Mouse (Mus musculus) ES-E14 (cell line): ENCODE results near the gene Cntn5. TPM values are rescaled to one million over a fixed set of nuclear protein-coding genes. Genes with fewer than 3 reads are reported as not detected.

Experiments used
- DNase-seq: peaks from one replicate; pipeline ENCODE4 v3.0.0-alpha.2; 2013; ENCODE audit warnings: low read depth, low spot score
- H3K27ac ChIP-seq: 2 replicates; pipeline ENCODE4 v1.5.1; 2012; ENCODE audit warnings: low read depth, mild to moderate bottlenecking, low read length, moderate library complexity, mixed read lengths; ENCODE audit not compliant: poor library complexity, insufficient read depth, severe bottlenecking
- H3K36me3 ChIP-seq: 2 replicates; pipeline ENCODE4 v1.6.1; 2012; ENCODE audit warnings: mild to moderate bottlenecking, low read length, moderate library complexity, mixed read lengths; ENCODE audit not compliant: control insufficient read depth, poor library complexity, insufficient read depth, severe bottlenecking
- H3K4me1 ChIP-seq, 2 experiments: fragments of 150-350 bp in 1 of 2; sonication (generic) in 1 of 2; 2 replicates each; pipeline ENCODE4 v1.6.1; 2012; ENCODE audit warnings: low read length in 2 of 2, mild to moderate bottlenecking in 1 of 2, mixed read lengths in 1 of 2; ENCODE audit not compliant: control insufficient read depth in 2 of 2, insufficient read depth in 2 of 2, poor library complexity in 1 of 2
- H3K4me3 ChIP-seq, 2 experiments: fragments of 150-350 bp in 1 of 2; sonication (generic) in 1 of 2; 2 replicates each; pipeline ENCODE4 v1.5.1; 2012; ENCODE audit warnings: low read length in 2 of 2, low read depth in 1 of 2, mild to moderate bottlenecking in 1 of 2, mixed read lengths in 1 of 2; ENCODE audit not compliant: insufficient read depth in 1 of 2, poor library complexity in 1 of 2, severe bottlenecking in 1 of 2
- H3K9ac ChIP-seq: 2 replicates; pipeline ENCODE4 v1.6.1; 2012; ENCODE audit warnings: low read depth, mild to moderate bottlenecking, low read length, mixed read lengths; ENCODE audit not compliant: poor library complexity, insufficient read depth, severe bottlenecking
- H3K9me3 ChIP-seq: fragments of 150-350 bp; sonication (generic); 2 replicates; pipeline ENCODE4 v1.6.1; 2012; ENCODE audit warnings: low read depth, mild to moderate bottlenecking, low read length; ENCODE audit not compliant: control insufficient read depth, insufficient read depth
- CHD2 ChIP-seq: IDR thresholded peaks from 2 replicates; pipeline ENCODE4 v1.6.1; 2014; ENCODE audit warnings: mild to moderate bottlenecking, low read depth, low read length, inconsistent platforms
- HCFC1 ChIP-seq: IDR thresholded peaks from 2 replicates; pipeline ENCODE4 v1.6.1; 2012; ENCODE audit warnings: low read length, inconsistent platforms, borderline replicate concordance; ENCODE audit not compliant: insufficient read depth
- MAFK ChIP-seq: IDR thresholded peaks from 2 replicates; pipeline ENCODE4 v1.6.1; 2014; ENCODE audit warnings: mild to moderate bottlenecking, low read depth, low read length, inconsistent platforms; ENCODE audit not compliant: insufficient read depth
- ZC3H11A ChIP-seq: IDR thresholded peaks from 2 replicates; pipeline ENCODE4 v1.6.1; 2012; ENCODE audit warnings: low read depth, mild to moderate bottlenecking, inconsistent platforms, low read length, borderline replicate concordance
- ZNF384 ChIP-seq: IDR thresholded peaks from 2 replicates; pipeline ENCODE4 v1.6.1; 2012; ENCODE audit warnings: low read depth, low read length, inconsistent platforms
- in situ Hi-C, 2 experiments: fragments of 600-800 bp; cut with MboI; formaldehyde crosslinking; loops; one replicate each; pipeline ENCODE4 v1.15.1; 2025; ENCODE audit warnings: low sequenced_read_pairs in 2 of 2, inconsistent platforms in 1 of 2; ENCODE audit not compliant: unreplicated experiment in 2 of 2
- total RNA-seq: library from RNA; depleted of rRNA; stranded (reverse); fragments of 300-350 nt; gene quantifications from 2 replicates; pipeline ENCODE4 v1.2.3, GENCODE M21; 2012; rRNA removed

The Cntn5 gene
- total RNA-seq = not detected in 2 replicates

DNA sequence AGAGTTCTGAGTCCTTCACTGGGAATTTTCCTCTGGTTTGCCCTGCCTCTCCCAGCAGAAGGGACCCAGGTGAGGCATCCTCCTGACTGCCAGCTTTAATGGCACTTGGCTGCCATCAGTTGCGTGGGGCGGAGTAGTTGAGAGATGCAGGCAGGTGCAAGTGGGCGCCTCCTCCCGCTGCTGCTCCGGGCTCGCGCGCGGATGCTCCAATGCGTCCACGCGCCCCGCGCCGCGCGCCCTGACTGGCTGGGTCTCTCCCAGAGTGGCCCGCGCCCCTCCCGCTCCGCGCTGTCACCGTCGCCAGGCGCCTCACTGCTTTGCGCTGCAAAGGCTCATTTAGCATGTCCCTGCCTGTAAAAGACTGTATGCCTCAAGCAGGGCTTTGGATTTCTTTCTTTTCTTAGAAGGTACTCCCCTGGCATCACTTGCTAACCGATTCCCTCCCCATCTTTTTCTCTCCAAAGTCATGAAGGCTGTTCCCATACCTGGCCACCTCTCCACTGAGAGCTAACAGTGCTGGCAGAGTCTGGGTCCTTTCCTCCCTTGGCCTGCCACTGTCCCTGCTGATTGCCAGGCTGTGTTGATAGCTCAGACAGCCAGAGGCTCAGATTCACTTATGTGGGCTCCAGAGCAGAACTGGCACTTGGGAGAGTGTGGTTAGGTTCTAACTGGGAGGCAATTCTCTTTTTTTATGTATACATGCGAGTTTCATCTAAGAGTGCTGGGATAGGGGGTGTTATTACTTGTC, at the start of gene Cntn5:
Gene Cntn5, minus strand, starts transcription at position 160 of the 748 bp plus-strand sequence.
- H3K4me1 ChIP-seq = no peaks in the 10 kb centered on the region
- DNase-seq = no peak
- no peaks in the 10 kb centered on the region for H3K9me3 ChIP-seq
- H3K27ac ChIP-seq = no peak within 1 kb of the TSS
- TF ChIP-seq ZNF384 (no peak), ZC3H11A (no peak), CHD2 (no peak), MAFK (no peak), HCFC1 (no peak)
- peak within 1 kb of the TSS; percentile 65 to 74 for H3K4me3 ChIP-seq
- H3K9ac ChIP-seq = peak within 1 kb of the TSS; percentile 55
- no peaks in the 10 kb centered on the region for H3K36me3 ChIP-seq
- in situ Hi-C loops = no loop called here

DNA sequence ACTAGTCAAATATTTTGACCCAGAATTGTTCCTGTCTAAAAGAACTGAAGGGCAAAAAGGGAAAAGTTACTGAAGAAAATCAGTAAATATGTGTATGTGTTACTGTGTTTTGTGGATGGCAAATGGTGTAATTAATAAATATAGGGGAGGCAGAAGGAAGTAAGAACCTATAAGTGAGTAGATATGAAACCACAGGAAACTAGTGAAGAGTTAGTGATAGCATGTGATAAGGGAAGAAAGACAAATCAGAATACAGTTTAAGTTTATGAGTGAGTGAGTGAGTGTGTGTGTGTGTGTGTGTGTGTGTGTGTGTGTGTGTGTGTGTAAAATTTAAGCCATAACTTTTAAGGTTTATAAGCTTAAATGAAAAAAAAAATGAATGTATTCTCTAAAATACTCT, 45.9 kb upstream of the Cntn5 start:
- in situ Hi-C loops = no loop called here
- DNase-seq = no peak
- Histone ChIP-seq H3K4me3 (no peak overlapping the region), H3K4me1 (no peaks in the 10 kb centered on the region), H3K9me3 (no peaks in the 10 kb centered on the region), H3K36me3 (no peaks in the 10 kb centered on the region), H3K9ac (no peak overlapping the region), H3K27ac (no peak overlapping the region)
- TF ChIP-seq ZNF384 = no peak
- TF ChIP-seq ZC3H11A = no peak
- no peak for TF ChIP-seq CHD2
- no peak for TF ChIP-seq MAFK
- no peak for TF ChIP-seq HCFC1

DNA sequence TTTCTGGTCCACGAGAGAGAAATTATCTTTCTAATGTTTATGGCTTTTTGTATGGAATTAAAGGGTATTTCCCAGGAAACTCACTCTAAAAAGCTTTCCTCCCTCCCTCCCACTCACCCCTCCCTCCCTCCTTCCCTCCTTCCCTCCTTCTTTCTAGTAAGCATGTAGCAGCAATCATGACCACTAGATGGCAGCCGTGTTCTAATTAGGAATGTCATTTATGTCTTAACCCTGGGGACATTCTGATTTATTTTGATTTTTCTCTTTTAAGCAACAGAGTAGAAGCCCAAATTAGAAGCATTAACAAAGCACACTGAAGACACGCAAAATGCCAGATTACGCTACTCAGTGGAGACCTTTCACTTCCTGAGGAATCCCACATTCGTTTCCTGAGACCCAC, 5.0 kb upstream of the Cntn5 start:
- H3K27ac ChIP-seq = no peak overlapping the region
- DNase-seq = peak; percentile 62
- H3K9ac ChIP-seq = no peak overlapping the region
- H3K4me3 ChIP-seq = no peak overlapping the region
- H3K4me1 ChIP-seq = peaks cover 0 to 3% of the 10 kb centered on the region in 2 experiments; a peak in 1 of 4 replicates
- no peaks in the 10 kb centered on the region for H3K36me3 ChIP-seq
- in situ Hi-C loops = no loop called here
- TF ChIP-seq ZC3H11A = peak; percentile 74; the same call in 1 of the 2 replicates
- TF ChIP-seq HCFC1 = no peak
- H3K9me3 ChIP-seq = no peaks in the 10 kb centered on the region

GRCm38 (mm10) chr9:10905696-10906095, 1.1 kb upstream of the Cntn5 start:
- Histone ChIP-seq H3K4me3 (no peak overlapping the region), H3K9ac (no peak overlapping the region), H3K4me1 (peaks cover 0 to 3% of the 10 kb centered on the region in 2 experiments; a peak in 1 of 4 replicates), H3K27ac (no peak overlapping the region), H3K36me3 (no peaks in the 10 kb centered on the region), H3K9me3 (no peaks in the 10 kb centered on the region)
- TF ChIP-seq HCFC1 = no peak
- TF ChIP-seq MAFK = no peak
- in situ Hi-C loops = no loop called here
- DNase-seq = no peak

- Histone ChIP-seq H3K9me3 (no peaks in the 10 kb centered on the region), H3K9ac (no peak overlapping the region), H3K27ac (no peak overlapping the region; the same call in 1 of the 2 replicates), H3K4me3 (no peak overlapping the region), H3K36me3 (no peaks in the 10 kb centered on the region), H3K4me1 (peaks cover 2% of the 10 kb centered on the region in 2 experiments; a peak in 3 of 4 replicates)
- peak; percentile 33 for DNase-seq
- TF ChIP-seq HCFC1 = no peak
- no peak for TF ChIP-seq MAFK
- TF ChIP-seq CHD2 = peak; percentile 43; the same call in 1 of the 2 replicates
- in situ Hi-C loops = no loop called here
Observed at GRCm38 (mm10) chr9:10879758-10880157, 24.8 kb downstream of the Cntn5 start.
